Mouse (Mus musculus): ENCODE data around the gene Ifnk. TPM values are rescaled to one million over a fixed set of nuclear protein-coding genes. Genes with fewer than 3 reads are reported as not detected.

Gene Ifnk
- polyA plus RNA-seq, 1 experiment from 2014 or later: not detected

- no peak for ATAC-seq (replicated peaks; ENCODE audit: low FRiP score, low read depth)
- 48% methylated on average over 15 of the region's 15 CpGs for WGBS
- H3K36me3 ChIP-seq (ENCODE audit: insufficient read depth, low read length): no peaks in the 10 kb centered on the region
- TF ChIP-seq CTCF (IDR thresholded peaks at IDR 0.05; ENCODE audit: low read depth): no peak
- H3K9me3 ChIP-seq (replicated peaks; ENCODE audit: low read length): no peaks in the 10 kb centered on the region
- H3K9ac ChIP-seq (ENCODE audit: low read depth, low read length): no peak overlapping the region
- no peaks in the 10 kb centered on the region for H3K27me3 ChIP-seq (ENCODE audit: insufficient read depth, low read length)
- no peak for DNase-seq (ENCODE audit: low spot score)
- H3K27ac ChIP-seq: 0 out of 2 replicates have a peak overlapping the region, but pooled peaks have one; percentile 31
- peaks cover 6% of the 10 kb centered on the region; the same call in 1 of the 2 replicates for H3K4me1 ChIP-seq (replicated peaks; ENCODE audit: insufficient read depth, low read length)
- H3K4me3 ChIP-seq (replicated peaks; ENCODE audit: low read depth, low read length): no peak overlapping the region
- H3K4me2 ChIP-seq (ENCODE audit: low read length): no peak overlapping the region
These were observed 16.8 kb upstream of the Ifnk start for GRCm38 (mm10) chr4:35134846-35135611.

DNA sequence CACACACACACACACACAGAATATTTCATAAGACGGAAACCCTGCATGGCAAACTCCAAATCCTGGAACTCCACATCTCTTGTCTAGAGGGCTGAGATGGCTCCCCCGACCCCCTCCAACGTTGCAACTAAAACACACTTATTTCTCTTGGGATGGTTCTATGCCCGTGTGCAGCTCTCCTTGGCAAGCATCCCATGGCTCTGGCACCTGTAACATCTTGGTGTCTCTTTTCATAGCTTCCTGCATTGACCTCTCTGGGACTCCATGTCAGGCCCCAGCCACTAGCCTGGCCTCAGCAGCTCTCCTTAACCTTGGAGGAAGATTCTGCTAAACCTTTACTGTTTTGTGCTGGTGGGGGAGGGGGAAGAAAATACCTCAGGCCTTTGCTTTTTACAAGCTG is 16.1 kb upstream of the Ifnk start:
- Histone ChIP-seq H3K9ac (ENCODE audit: low read depth, low read length) (no peak overlapping the region), H3K27me3 (ENCODE audit: insufficient read depth, low read length) (no peaks in the 10 kb centered on the region), H3K4me3 (replicated peaks; ENCODE audit: low read depth, low read length) (no peak overlapping the region), H3K4me1 (replicated peaks; ENCODE audit: insufficient read depth, low read length) (peaks cover 4% of the 10 kb centered on the region; the same call in 1 of the 2 replicates), H3K4me2 (ENCODE audit: low read length) (no peak overlapping the region), H3K36me3 (ENCODE audit: insufficient read depth, low read length) (no peaks in the 10 kb centered on the region), H3K9me3 (replicated peaks; ENCODE audit: low read length) (no peaks in the 10 kb centered on the region), H3K27ac (no peak overlapping the region)
- DNase-seq (ENCODE audit: low spot score) (no peak), ATAC-seq (replicated peaks; ENCODE audit: low FRiP score, low read depth) (0 out of 2 replicates have a peak, but pooled peaks have one; percentile 21)
- TF ChIP-seq CTCF (IDR thresholded peaks at IDR 0.05; ENCODE audit: low read depth): no peak
- WGBS: 70% methylated on average over 4 of the region's 4 CpGs

DNA sequence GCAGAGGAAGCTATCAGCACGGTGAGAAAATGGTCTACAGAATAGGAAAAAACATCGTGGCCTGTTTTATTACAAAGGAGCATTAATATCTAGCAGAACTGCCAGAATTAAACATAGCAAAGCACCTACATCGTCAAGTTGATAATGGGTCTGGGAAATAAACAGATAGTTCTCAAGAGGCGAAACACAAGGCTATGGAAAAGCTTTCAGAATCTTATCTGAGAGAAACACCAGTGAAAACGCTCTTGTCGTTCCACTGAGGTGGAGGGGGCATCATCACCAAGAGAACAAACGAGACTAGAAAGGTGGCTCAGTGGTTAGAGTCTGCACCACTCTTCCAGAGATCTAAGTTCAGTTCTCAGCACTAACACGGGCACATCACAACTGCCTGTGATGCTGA is 14.9 kb upstream of the Ifnk start:
- H3K36me3 ChIP-seq (ENCODE audit: insufficient read depth, low read length): no peaks in the 10 kb centered on the region
- no peaks in the 10 kb centered on the region for H3K9me3 ChIP-seq (replicated peaks; ENCODE audit: low read length)
- no peaks in the 10 kb centered on the region for H3K27me3 ChIP-seq (ENCODE audit: insufficient read depth, low read length)
- ATAC-seq (replicated peaks; ENCODE audit: low FRiP score, low read depth) (no peak), DNase-seq (ENCODE audit: low spot score) (no peak)
- peaks cover 4% of the 10 kb centered on the region; the same call in 1 of the 2 replicates for H3K4me1 ChIP-seq (replicated peaks; ENCODE audit: insufficient read depth, low read length)
- H3K27ac ChIP-seq: no peak overlapping the region
- H3K4me2 ChIP-seq (ENCODE audit: low read length): no peak overlapping the region
- no peak overlapping the region for H3K4me3 ChIP-seq (replicated peaks; ENCODE audit: low read depth, low read length)
- WGBS: 84% methylated on average over 8 of the region's 8 CpGs
- TF ChIP-seq CTCF (IDR thresholded peaks at IDR 0.05; ENCODE audit: low read depth): no peak
- no peak overlapping the region for H3K9ac ChIP-seq (ENCODE audit: low read depth, low read length)

GRCm38 (mm10) chr4:35138077-35138476 is 13.8 kb upstream of the Ifnk start:
- no peak overlapping the region for H3K27ac ChIP-seq
- no peak overlapping the region for H3K4me2 ChIP-seq (ENCODE audit: low read length)
- no peaks in the 10 kb centered on the region for H3K9me3 ChIP-seq (replicated peaks; ENCODE audit: low read length)
- no peak for ATAC-seq (replicated peaks; ENCODE audit: low FRiP score, low read depth)
- no peaks in the 10 kb centered on the region for H3K36me3 ChIP-seq (ENCODE audit: insufficient read depth, low read length)
- DNase-seq (ENCODE audit: low spot score): no peak
- H3K9ac ChIP-seq (ENCODE audit: low read depth, low read length): no peak overlapping the region
- no peak overlapping the region for H3K4me3 ChIP-seq (replicated peaks; ENCODE audit: low read depth, low read length)
- no peaks in the 10 kb centered on the region for H3K27me3 ChIP-seq (ENCODE audit: insufficient read depth, low read length)
- no peak for TF ChIP-seq CTCF (IDR thresholded peaks at IDR 0.05; ENCODE audit: low read depth)
- peaks cover 4% of the 10 kb centered on the region; the same call in 1 of the 2 replicates for H3K4me1 ChIP-seq (replicated peaks; ENCODE audit: insufficient read depth, low read length)
- WGBS: 55% methylated on average over 6 of the region's 6 CpGs

DNA sequence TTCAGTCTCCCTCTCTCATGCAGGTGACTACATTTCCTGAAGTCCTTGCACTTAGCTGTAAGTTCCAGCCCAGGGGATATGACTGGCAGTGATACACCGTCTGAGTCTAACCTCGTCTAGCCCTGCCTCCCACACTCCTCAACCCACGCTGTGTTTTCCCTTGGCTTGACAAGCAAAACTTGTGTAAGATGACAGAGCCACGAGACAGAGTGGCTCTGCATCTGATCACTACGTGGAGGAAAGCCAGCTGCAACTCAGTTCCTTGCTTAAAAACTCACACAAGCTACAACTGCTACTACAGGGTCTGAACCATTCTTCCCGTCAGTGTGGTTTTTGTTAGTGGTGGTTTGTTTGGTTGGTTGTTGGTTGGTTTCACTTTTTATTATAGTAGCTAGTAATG is 11.5 kb upstream of the Ifnk start:
- no peaks in the 10 kb centered on the region for H3K4me1 ChIP-seq (replicated peaks; ENCODE audit: insufficient read depth, low read length)
- H3K9me3 ChIP-seq (replicated peaks; ENCODE audit: low read length): no peaks in the 10 kb centered on the region
- no peak overlapping the region for H3K4me3 ChIP-seq (replicated peaks; ENCODE audit: low read depth, low read length)
- no peak for ATAC-seq (replicated peaks; ENCODE audit: low FRiP score, low read depth)
- WGBS: 35% methylated on average over 6 of the region's 6 CpGs
- no peaks in the 10 kb centered on the region for H3K27me3 ChIP-seq (ENCODE audit: insufficient read depth, low read length)
- no peak for DNase-seq (ENCODE audit: low spot score)
- H3K36me3 ChIP-seq (ENCODE audit: insufficient read depth, low read length): no peaks in the 10 kb centered on the region
- H3K4me2 ChIP-seq (ENCODE audit: low read length): no peak overlapping the region
- no peak for TF ChIP-seq CTCF (IDR thresholded peaks at IDR 0.05; ENCODE audit: low read depth)
- no peak overlapping the region for H3K9ac ChIP-seq (ENCODE audit: low read depth, low read length)
- H3K27ac ChIP-seq: no peak overlapping the region

DNA sequence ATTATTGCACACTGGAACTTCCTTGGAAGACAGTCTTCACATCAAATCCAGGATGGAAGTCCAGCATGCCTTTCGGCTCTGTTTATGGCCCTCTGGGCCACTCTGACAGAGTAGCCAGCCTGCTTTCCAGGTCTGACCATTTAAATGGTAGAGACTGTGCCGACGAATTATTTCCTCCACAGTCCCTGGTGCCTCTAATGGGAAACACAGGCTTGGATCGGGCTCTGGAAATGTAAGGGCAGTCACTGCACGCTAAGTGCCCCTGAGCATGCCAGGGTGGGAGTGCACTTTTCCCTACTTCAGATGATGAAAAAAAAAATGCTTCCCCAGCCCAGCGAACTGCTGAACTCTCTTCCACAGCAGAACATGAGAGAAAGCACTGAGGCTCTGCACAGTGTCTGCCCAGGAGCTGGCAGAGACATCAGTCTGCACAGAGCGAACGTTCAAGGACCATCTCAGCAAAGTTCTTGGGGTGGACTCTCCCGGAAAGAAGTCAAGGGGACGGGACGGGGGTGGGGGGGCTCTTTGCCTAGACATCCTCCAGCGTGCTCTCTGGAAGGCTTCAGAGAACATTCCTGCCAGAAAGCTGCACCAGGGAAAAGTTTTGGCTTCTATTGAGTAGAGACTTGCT is 8.3 kb upstream of the Ifnk start:
- TF ChIP-seq CTCF (IDR thresholded peaks at IDR 0.05; ENCODE audit: low read depth): no peak
- Histone ChIP-seq H3K36me3 (ENCODE audit: insufficient read depth, low read length) (no peaks in the 10 kb centered on the region), H3K9ac (ENCODE audit: low read depth, low read length) (no peak overlapping the region), H3K27me3 (ENCODE audit: insufficient read depth, low read length) (no peaks in the 10 kb centered on the region), H3K9me3 (replicated peaks; ENCODE audit: low read length) (no peaks in the 10 kb centered on the region), H3K4me1 (replicated peaks; ENCODE audit: insufficient read depth, low read length) (no peaks in the 10 kb centered on the region), H3K4me2 (ENCODE audit: low read length) (no peak overlapping the region), H3K4me3 (replicated peaks; ENCODE audit: low read depth, low read length) (no peak overlapping the region), H3K27ac (no peak overlapping the region)
- DNase-seq (ENCODE audit: low spot score): no peak
- 55% methylated on average over 12 of the region's 12 CpGs for WGBS
- no peak for ATAC-seq (replicated peaks; ENCODE audit: low FRiP score, low read depth)

Data from kidney, postnatal 0 days (tissue).